Mouse (Mus musculus): ENCODE measurements around the gene Ilkap. TPM values are rescaled to one million over a fixed set of nuclear protein-coding genes. Genes with fewer than 3 reads are reported as not detected.

The Ilkap gene
- total and polyA plus RNA-seq, 2 experiments from 2014 or later: 58.5 to 116 TPM

DNA sequence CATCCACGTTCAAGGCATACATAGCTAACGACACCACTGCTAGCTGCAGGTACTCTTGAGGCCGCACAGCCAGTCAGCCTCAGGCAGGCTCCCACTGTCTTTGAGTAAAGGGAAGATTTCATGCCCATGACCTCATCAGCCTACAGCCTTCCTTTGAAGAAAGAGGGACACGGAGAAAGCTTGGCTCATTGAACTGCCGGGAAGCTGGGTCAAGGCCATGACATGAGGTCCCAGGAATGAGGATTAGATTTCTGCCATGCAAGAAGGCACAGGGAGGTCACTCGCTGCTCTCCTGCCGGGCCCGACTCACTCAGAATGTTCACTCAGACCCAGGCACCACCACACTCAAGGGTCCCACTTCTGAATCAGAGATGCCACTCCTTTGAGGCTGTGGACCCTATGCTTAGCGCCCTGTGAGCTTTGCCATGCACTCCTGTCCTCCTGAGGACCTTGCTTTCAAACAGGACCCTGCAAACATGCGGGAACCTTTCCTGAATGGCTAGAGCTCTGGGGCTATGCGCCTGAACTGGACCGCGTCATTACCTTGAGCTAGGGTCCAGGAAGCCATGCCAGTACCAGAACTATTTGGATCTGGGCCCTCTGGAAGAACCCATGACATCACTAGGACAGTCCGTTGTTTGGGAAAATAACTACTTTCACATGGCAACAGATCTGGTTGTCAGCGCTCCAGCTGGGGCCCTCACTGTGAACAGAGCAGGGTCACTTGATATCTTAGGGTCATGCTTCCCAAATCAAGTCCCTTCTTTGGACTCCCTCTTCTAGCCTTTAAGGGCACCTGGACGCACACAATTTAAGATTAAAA is 33.6 kb downstream of the Ilkap start:
- ATAC-seq (ENCODE audit: low FRiP score) (no peak), DNase-seq (ENCODE audit: low spot score) (no peak)
- peaks cover 3% of the 10 kb centered on the region; the same call in 1 of the 2 replicates for H3K4me1 ChIP-seq (ENCODE audit: insufficient read depth, low read length)
- no peak overlapping the region for H3K4me2 ChIP-seq (ENCODE audit: low read depth, low read length, poor library complexity, severe bottlenecking)
- WGBS: 93% methylated on average over 16 of the region's 16 CpGs
- H3K27ac ChIP-seq (ENCODE audit: low read depth, low read length): no peak overlapping the region
- no peaks in the 10 kb centered on the region for H3K9me3 ChIP-seq (ENCODE audit: low read length)
- peaks cover 2% of the 10 kb centered on the region; the same call in 1 of the 2 replicates for H3K36me3 ChIP-seq (ENCODE audit: insufficient read depth, low read length)
- TF ChIP-seq CTCF (IDR thresholded peaks at IDR 0.05): no peak
- no peak overlapping the region for H3K4me3 ChIP-seq (ENCODE audit: low read depth, low read length)
- no peak overlapping the region for H3K9ac ChIP-seq (replicated peaks; ENCODE audit: low read length, poor library complexity, severe bottlenecking)
- H3K27me3 ChIP-seq (ENCODE audit: insufficient read depth, low read length): 0 out of 2 replicates have a peak, but pooled peaks cover 3% of the 10 kb centered on the region

DNA sequence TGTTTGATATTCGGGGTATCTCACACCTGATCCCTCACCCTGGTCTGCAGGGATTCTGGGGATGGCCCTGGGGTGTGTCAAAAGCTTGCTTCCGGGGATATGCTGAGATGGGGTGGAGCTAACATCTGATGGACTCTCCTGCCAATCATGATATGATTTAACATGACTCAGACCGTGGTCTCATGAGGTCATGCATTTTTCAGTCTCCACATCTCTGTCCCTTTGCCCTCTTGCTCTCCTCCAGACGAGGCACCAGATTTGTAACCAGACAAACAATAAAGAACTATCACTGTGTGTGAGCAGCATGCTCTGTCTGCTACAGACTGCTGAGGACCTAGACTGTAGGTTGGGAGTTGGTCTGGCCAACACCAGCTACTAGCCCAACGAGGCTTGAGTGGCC is 36.5 kb downstream of the Ilkap start:
- H3K27me3 ChIP-seq (ENCODE audit: insufficient read depth, low read length): 0 out of 2 replicates have a peak, but pooled peaks cover 3% of the 10 kb centered on the region

DNA sequence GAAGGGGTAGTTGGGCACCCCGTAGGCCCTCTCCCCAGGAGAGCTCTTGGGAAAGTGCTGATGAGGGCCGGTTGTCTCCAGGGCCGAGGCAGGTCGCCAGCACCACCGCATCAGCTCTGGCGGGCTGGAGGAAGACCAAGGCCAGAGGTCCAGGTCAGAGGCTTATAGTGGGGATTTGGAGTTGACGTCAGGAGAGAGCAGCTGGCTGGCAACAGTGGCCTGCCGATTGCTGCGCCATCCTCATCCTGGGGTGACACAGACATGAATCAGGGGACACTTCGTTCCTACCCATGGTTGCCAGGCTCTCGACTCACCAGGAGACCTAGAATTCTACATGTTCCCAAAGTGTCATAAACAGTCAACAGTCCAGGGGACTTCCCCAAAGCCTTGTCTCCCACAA is 42.5 kb downstream of the Ilkap start:
- ATAC-seq (ENCODE audit: low FRiP score) (no peak), DNase-seq (ENCODE audit: low spot score) (no peak)
- no peak overlapping the region for H3K27ac ChIP-seq (ENCODE audit: low read depth, low read length)
- WGBS: 88% methylated on average over 11 of the region's 11 CpGs
- no peak overlapping the region for H3K4me2 ChIP-seq (ENCODE audit: low read depth, low read length, poor library complexity, severe bottlenecking)
- H3K4me1 ChIP-seq (ENCODE audit: insufficient read depth, low read length): no peaks in the 10 kb centered on the region
- H3K9me3 ChIP-seq (ENCODE audit: low read length): no peaks in the 10 kb centered on the region
- no peaks in the 10 kb centered on the region for H3K27me3 ChIP-seq (ENCODE audit: insufficient read depth, low read length)
- TF ChIP-seq CTCF (IDR thresholded peaks at IDR 0.05): no peak
- H3K36me3 ChIP-seq (ENCODE audit: insufficient read depth, low read length): no peaks in the 10 kb centered on the region
- no peak overlapping the region for H3K9ac ChIP-seq (replicated peaks; ENCODE audit: low read length, poor library complexity, severe bottlenecking)
- no peak overlapping the region for H3K4me3 ChIP-seq (ENCODE audit: low read depth, low read length)

More for the DNA sequence above, 36.5 kb downstream of the Ilkap start:
- Histone ChIP-seq H3K4me1 (ENCODE audit: insufficient read depth, low read length) (peaks cover 3% of the 10 kb centered on the region; the same call in 1 of the 2 replicates), H3K9ac (replicated peaks; ENCODE audit: low read length, poor library complexity, severe bottlenecking) (no peak overlapping the region), H3K4me3 (ENCODE audit: low read depth, low read length) (no peak overlapping the region), H3K9me3 (ENCODE audit: low read length) (no peaks in the 10 kb centered on the region), H3K36me3 (ENCODE audit: insufficient read depth, low read length) (no peaks in the 10 kb centered on the region), H3K4me2 (ENCODE audit: low read depth, low read length, poor library complexity, severe bottlenecking) (no peak overlapping the region), H3K27ac (ENCODE audit: low read depth, low read length) (no peak overlapping the region)
- TF ChIP-seq CTCF (IDR thresholded peaks at IDR 0.05): no peak
- 75% methylated on average over 5 of the region's 5 CpGs for WGBS
- no peak for ATAC-seq (ENCODE audit: low FRiP score)
- no peak for DNase-seq (ENCODE audit: low spot score)

DNA sequence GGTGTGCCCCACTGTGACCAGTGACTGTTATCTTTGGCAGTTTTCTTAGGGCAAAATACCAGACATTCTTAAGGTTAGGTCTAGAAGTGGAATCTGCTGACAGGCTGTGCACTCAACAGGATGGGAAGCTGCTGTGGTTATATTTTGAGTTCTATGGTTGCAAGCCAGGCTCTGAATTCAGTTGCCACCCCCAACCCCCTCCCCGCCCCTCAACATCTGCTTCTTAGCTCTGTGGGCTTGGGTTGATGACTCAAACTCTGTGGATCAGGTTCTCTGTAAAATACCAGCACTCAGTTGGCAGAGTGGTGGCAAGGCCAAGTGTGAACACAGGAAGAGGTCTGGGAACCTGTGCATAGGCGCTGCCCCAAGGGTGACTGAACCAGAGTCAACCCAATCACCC is 46.3 kb downstream of the Ilkap start:
- no peak overlapping the region for H3K27ac ChIP-seq (ENCODE audit: low read depth, low read length)
- WGBS: 87% methylated on average over 2 of the region's 2 CpGs
- no peak for TF ChIP-seq CTCF (IDR thresholded peaks at IDR 0.05)
- H3K4me3 ChIP-seq (ENCODE audit: low read depth, low read length): no peak overlapping the region
- H3K4me1 ChIP-seq (ENCODE audit: insufficient read depth, low read length): no peaks in the 10 kb centered on the region
- H3K4me2 ChIP-seq (ENCODE audit: low read depth, low read length, poor library complexity, severe bottlenecking): no peak overlapping the region
- no peak overlapping the region for H3K9ac ChIP-seq (replicated peaks; ENCODE audit: low read length, poor library complexity, severe bottlenecking)
- DNase-seq (ENCODE audit: low spot score) (no peak), ATAC-seq (ENCODE audit: low FRiP score) (no peak)
- no peaks in the 10 kb centered on the region for H3K36me3 ChIP-seq (ENCODE audit: insufficient read depth, low read length)
- no peaks in the 10 kb centered on the region for H3K27me3 ChIP-seq (ENCODE audit: insufficient read depth, low read length)
- H3K9me3 ChIP-seq (ENCODE audit: low read length): no peaks in the 10 kb centered on the region

DNA sequence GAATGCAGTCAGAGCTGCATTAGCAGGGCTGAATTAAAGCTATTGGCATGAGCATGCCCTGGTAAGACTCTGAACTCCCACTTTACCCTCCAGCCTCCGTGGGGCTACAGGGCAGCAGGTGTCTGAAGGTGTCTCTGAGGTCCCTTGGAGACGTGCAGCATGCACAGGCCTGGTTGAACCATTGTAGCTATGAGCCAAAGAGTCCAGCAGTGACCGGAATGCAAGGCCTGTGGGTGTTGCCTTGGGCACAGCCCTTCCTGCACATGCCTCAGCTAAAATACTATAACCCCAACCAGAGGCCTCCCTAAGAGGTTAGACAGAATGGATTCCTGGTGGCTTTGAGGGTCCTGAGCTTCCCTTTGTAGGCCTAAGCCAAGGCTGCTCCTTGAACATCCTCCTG is 47.4 kb downstream of the Ilkap start:
- Histone ChIP-seq H3K4me2 (ENCODE audit: low read depth, low read length, poor library complexity, severe bottlenecking) (no peak overlapping the region), H3K27me3 (ENCODE audit: insufficient read depth, low read length) (peaks cover 7% of the 10 kb centered on the region; the same call in 1 of the 2 replicates), H3K9ac (replicated peaks; ENCODE audit: low read length, poor library complexity, severe bottlenecking) (no peak overlapping the region), H3K4me3 (ENCODE audit: low read depth, low read length) (no peak overlapping the region), H3K36me3 (ENCODE audit: insufficient read depth, low read length) (no peaks in the 10 kb centered on the region), H3K27ac (ENCODE audit: low read depth, low read length) (no peak overlapping the region), H3K4me1 (ENCODE audit: insufficient read depth, low read length) (no peaks in the 10 kb centered on the region), H3K9me3 (ENCODE audit: low read length) (no peaks in the 10 kb centered on the region)
- 71% methylated on average over 3 of the region's 3 CpGs for WGBS
- no peak for TF ChIP-seq CTCF (IDR thresholded peaks at IDR 0.05)
- ATAC-seq (ENCODE audit: low FRiP score) (no peak), DNase-seq (ENCODE audit: low spot score) (no peak)

DNA sequence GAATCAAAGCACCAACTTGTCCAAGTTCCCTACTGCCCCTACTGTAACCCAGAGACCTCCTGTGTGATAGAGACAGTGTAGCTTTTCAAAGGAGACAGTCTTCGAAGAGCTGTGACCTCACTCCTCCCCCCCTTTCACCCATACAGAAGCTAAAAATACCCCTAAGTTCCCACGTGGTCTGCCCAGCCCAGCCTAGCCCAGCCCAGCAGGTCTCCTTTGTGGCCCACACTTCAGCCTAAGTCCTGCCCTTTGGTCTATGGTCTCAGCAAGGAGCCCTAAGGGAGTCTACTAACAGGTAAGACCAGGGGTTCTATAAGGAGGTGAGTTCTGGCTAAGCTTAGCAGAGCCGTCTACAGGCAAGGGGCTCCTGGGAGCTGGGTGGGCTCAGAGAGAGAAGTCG is 47.8 kb downstream of the Ilkap start, which contains the start of gene Klhl30:
Gene Klhl30, plus strand, starts transcription at position 176 of the 400 bp plus-strand sequence.
- Histone ChIP-seq H3K27ac (ENCODE audit: low read depth, low read length) (no peak within 1 kb of the TSS), H3K9ac (replicated peaks; ENCODE audit: low read length, poor library complexity, severe bottlenecking) (no peak within 1 kb of the TSS), H3K9me3 (ENCODE audit: low read length) (no peaks in the 10 kb centered on the region), H3K4me2 (ENCODE audit: low read depth, low read length, poor library complexity, severe bottlenecking) (no peak within 1 kb of the TSS), H3K36me3 (ENCODE audit: insufficient read depth, low read length) (no peaks in the 10 kb centered on the region), H3K4me1 (ENCODE audit: insufficient read depth, low read length) (no peaks in the 10 kb centered on the region), H3K4me3 (ENCODE audit: low read depth, low read length) (no peak within 1 kb of the TSS), H3K27me3 (ENCODE audit: insufficient read depth, low read length) (peaks cover 9% of the 10 kb centered on the region; the same call in 1 of the 2 replicates)
- 61% methylated on average over 4 of the region's 4 CpGs for WGBS
- ATAC-seq (ENCODE audit: low FRiP score) (no peak), DNase-seq (ENCODE audit: low spot score) (no peak)
- TF ChIP-seq CTCF (IDR thresholded peaks at IDR 0.05): no peak

Data from midbrain, postnatal 0 days (tissue).